Mouse (Mus musculus) testis, postnatal 14 days (tissue): ENCODE data around the gene Grip1.

ENCODE experiments used
- DNase-seq: peaks from one replicate; pipeline ENCODE4 v3.0.0; 2021; ENCODE audit warnings: low spot score

Grip1 gene

GRCm38 (mm10) chr10:119834122-119834521 lies 380.5 kb downstream of the Grip1 start:
- DNase-seq: no peak

GRCm38 (mm10) chr10:119839645-119840044 lies 386.0 kb downstream of the Grip1 start:
- no peak for DNase-seq

- DNase-seq: no peak
Measured at GRCm38 (mm10) chr10:119842004-119842403, 388.4 kb downstream of the Grip1 start.

GRCm38 (mm10) chr10:119845705-119846410 lies 392.2 kb downstream of the Grip1 start:
- no peak for DNase-seq

GRCm38 (mm10) chr10:119851594-119851993 lies 398.0 kb downstream of the Grip1 start:
- no peak for DNase-seq

- no peak for DNase-seq
Measured at GRCm38 (mm10) chr10:119852582-119853135, 399.0 kb downstream of the Grip1 start.

GRCm38 (mm10) chr10:119867726-119868125 lies 414.1 kb downstream of the Grip1 start:
- no peak for DNase-seq

GRCm38 (mm10) chr10:119868995-119869579 lies 415.5 kb downstream of the Grip1 start:
- DNase-seq: no peak

- DNase-seq: no peak
Measured at GRCm38 (mm10) chr10:119876721-119877120, 423.1 kb downstream of the Grip1 start.

GRCm38 (mm10) chr10:119878331-119878730 lies 424.7 kb downstream of the Grip1 start:
- DNase-seq: no peak

- no peak for DNase-seq
Measured at GRCm38 (mm10) chr10:119884591-119884990, 431.0 kb downstream of the Grip1 start.

GRCm38 (mm10) chr10:119885563-119885962 lies 431.9 kb downstream of the Grip1 start:
- DNase-seq: no peak

- DNase-seq: no peak
Measured at GRCm38 (mm10) chr10:119886681-119887080, 433.1 kb downstream of the Grip1 start.

GRCm38 (mm10) chr10:119902754-119903153 lies 449.1 kb downstream of the Grip1 start:
- no peak for DNase-seq

GRCm38 (mm10) chr10:119906869-119907268 lies 453.2 kb downstream of the Grip1 start:
- DNase-seq: no peak

GRCm38 (mm10) chr10:119917995-119918394 lies 464.4 kb downstream of the Grip1 start:
- DNase-seq: no peak

- no peak for DNase-seq
Measured at GRCm38 (mm10) chr10:119927963-119928362, 474.3 kb downstream of the Grip1 start.

GRCm38 (mm10) chr10:119928921-119929320 lies 475.3 kb downstream of the Grip1 start:
- no peak for DNase-seq

GRCm38 (mm10) chr10:119932794-119933193 lies 479.2 kb downstream of the Grip1 start:
- no peak for DNase-seq

- DNase-seq: no peak
Measured at GRCm38 (mm10) chr10:119933362-119933761, 479.7 kb downstream of the Grip1 start.

GRCm38 (mm10) chr10:119935231-119935630 lies 481.6 kb downstream of the Grip1 start:
- no peak for DNase-seq

- no peak for DNase-seq
Measured at GRCm38 (mm10) chr10:119937481-119937880, 483.9 kb downstream of the Grip1 start.

GRCm38 (mm10) chr10:119943906-119944305 lies 490.3 kb downstream of the Grip1 start:
- DNase-seq: no peak
